Mouse (Mus musculus) left cerebral cortex, adult 2 months (tissue): ENCODE data around the gene Ltk. TPM values are rescaled to one million over a fixed set of nuclear protein-coding genes. Genes with fewer than 3 reads are reported as not detected.

Experiments
- DNase-seq, 2 experiments: peaks; one replicate each; pipeline ENCODE4 v3.0.0; 2021 to 2022; ENCODE audit warnings: low spot score in 2 of 2, mixed read lengths in 1 of 2; ENCODE audit errors: extremely low spot score in 1 of 2
- H3K27ac ChIP-seq: fragments of 200-600 bp; 2 replicates; pipeline ENCODE4 v1.8.1; 2022
- H3K4me3 ChIP-seq: fragments of 200-600 bp; 2 replicates; pipeline ENCODE4 v1.8.1; 2022
- CTCF ChIP-seq: fragments of 200-600 bp; IDR thresholded peaks from 2 replicates; pipeline ENCODE4 v1.8.1; 2022; ENCODE audit warnings: antibody characterized with exemption, mild to moderate bottlenecking, moderate library complexity
- intact Hi-C: fragments of 180-260 bp; cut with DNase I; formaldehyde crosslinking; loops from one replicate; pipeline ENCODE4 v1.15.1; 2025
- total RNA-seq, 2 experiments: library from RNA; stranded (reverse); gene quantifications; 2 replicates each; pipeline ENCODE4 v1.2.3; 2021

Ltk gene
- total RNA-seq, 2 experiments from 2014 or later: 22.5 to 25.0 TPM

- no peak for DNase-seq
- Histone ChIP-seq H3K27ac (peak overlapping the region; percentile 83), H3K4me3 (peak overlapping the region; percentile 87)
- no peak for TF ChIP-seq CTCF
- intact Hi-C loops: no loop called here
These were observed 2.6 kb downstream of the Ltk start for GRCm38 (mm10) chr2:119757601-119758100.

- no peak overlapping the region for H3K4me3 ChIP-seq
- peak overlapping the region; percentile 36; the same call in 1 of the 2 replicates for H3K27ac ChIP-seq
- intact Hi-C loops: loop anchor here (5.0 kb wide), 1 partner anchor 148 kb away; the partner anchor contains the start of gene Mga
- no peak; the same call in 1 of the 2 replicates for TF ChIP-seq CTCF
- peak in 1 of 2 experiments; percentile 45 for DNase-seq
These were observed 11.0 kb downstream of the Ltk start for GRCm38 (mm10) chr2:119749260-119749659.

GRCm38 (mm10) chr2:119747554-119747953 lies 12.7 kb downstream of the Ltk start:
- H3K27ac ChIP-seq: peak overlapping the region; percentile 75
- DNase-seq: peak in 1 of 2 experiments; percentile 69
- no peak overlapping the region for H3K4me3 ChIP-seq
- intact Hi-C loops: loop anchor here (1.0 to 5.0 kb wide), 2 partner anchors 54 to 150 kb away; partner anchors contain the start of gene Mga
- no peak for TF ChIP-seq CTCF

- intact Hi-C loops: loop anchor here (5.0 kb wide), 1 partner anchor 152 kb away; the partner anchor contains the start of gene Mga
- Histone ChIP-seq H3K4me3 (peak overlapping the region; percentile 86; the same call in 1 of the 2 replicates), H3K27ac (peak overlapping the region; percentile 97)
- TF ChIP-seq CTCF: peak; percentile 58
- no peak for DNase-seq
These were observed 14.9 kb downstream of the Ltk start for GRCm38 (mm10) chr2:119745281-119745680.

- peak overlapping the region; percentile 97 for H3K27ac ChIP-seq
- intact Hi-C loops: loop anchor here (5.0 kb wide), 1 partner anchor 153 kb away; the partner anchor contains the start of gene Mga
- TF ChIP-seq CTCF: no peak; the same call in 1 of the 2 replicates
- peak overlapping the region; percentile 86 for H3K4me3 ChIP-seq
- no peak for DNase-seq
These were observed 15.8 kb downstream of the Ltk start for GRCm38 (mm10) chr2:119744163-119745111.

GRCm38 (mm10) chr2:119743808-119744162 lies 16.4 kb downstream of the Ltk start:
- peak overlapping the region; percentile 97 for H3K27ac ChIP-seq
- intact Hi-C loops: no loop called here

DNA sequence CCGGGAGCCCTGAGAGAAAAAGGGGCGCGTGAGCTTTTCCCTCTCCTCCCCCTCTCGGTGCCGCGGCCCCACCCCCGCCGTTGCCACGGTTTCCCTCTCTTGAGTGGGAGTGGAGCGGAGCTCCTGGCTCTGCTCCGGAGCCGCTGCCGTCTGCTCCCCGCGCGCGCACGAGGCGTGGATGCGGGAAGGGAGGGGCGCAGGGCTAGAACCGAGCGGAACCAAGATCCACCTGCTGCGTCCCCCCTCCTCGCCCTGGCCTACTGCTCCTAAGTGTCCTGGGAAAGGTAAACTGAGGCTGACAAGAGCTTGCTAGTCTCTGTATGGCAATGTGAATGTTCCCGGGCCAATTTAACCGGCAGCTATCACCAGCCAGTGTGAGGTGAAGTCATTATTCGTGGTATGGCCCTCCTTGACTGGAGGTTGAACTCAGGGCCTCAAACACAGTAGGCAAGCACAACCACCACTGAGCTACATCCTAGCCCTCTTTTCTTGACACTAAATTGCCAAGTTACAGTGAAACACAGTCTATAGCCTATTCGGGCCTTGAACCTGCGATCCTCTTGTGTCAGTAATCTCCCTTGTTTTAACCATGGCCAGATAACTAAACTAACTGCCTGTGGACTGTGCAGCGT lies 16.9 kb downstream of the Ltk start:
- DNase-seq: peak; percentile 77 to 79
- Histone ChIP-seq H3K27ac (peak overlapping the region; percentile 97), H3K4me3 (peak overlapping the region; percentile 86)
- TF ChIP-seq CTCF: no peak
- intact Hi-C loops: no loop called here

More at GRCm38 (mm10) chr2:119743808-119744162, 16.4 kb downstream of the Ltk start:
- H3K4me3 ChIP-seq: peak overlapping the region; percentile 86
- no peak; the same call in 1 of the 2 replicates for TF ChIP-seq CTCF
- no peak for DNase-seq

DNA sequence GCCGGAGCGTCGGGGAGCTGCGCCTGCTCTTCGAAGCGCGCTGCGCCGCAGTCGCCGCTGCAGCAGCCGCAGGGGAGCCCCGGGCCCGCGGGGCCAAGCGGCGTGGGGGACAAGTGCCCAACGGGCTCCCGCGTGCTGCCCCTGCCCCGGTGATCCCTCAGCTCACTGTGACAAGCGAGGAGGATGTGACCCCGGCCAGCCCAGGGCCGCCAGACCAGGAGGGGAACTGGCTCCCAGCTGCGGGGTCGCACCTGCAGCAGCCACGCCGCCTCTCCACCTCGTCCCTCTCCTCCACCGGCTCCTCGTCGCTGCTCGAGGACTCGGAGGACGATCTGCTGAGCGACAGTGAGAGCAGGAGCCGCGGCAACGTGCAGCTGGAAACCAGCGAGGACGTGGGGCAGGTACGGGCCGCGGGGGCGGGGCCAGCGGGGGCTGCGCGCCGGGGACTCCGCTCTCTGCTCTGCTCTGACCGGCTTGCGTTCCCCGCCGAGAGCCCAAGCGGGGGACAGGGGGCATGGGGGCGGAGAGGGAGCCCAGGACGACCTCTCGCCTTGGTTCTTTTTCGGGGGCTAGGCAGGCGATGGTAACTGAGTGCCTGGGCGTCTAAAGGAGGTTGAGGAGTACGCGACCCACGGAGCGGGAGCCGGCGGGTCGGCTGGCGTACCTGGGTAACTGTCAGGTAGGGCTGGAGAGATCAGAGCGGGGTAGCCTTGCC lies 17.6 kb downstream of the Ltk start:
- no peak for TF ChIP-seq CTCF
- H3K27ac ChIP-seq: peak overlapping the region; percentile 97
- DNase-seq: peak; percentile 65 to 68
- intact Hi-C loops: no loop called here
- H3K4me3 ChIP-seq: peak overlapping the region; percentile 86

DNA sequence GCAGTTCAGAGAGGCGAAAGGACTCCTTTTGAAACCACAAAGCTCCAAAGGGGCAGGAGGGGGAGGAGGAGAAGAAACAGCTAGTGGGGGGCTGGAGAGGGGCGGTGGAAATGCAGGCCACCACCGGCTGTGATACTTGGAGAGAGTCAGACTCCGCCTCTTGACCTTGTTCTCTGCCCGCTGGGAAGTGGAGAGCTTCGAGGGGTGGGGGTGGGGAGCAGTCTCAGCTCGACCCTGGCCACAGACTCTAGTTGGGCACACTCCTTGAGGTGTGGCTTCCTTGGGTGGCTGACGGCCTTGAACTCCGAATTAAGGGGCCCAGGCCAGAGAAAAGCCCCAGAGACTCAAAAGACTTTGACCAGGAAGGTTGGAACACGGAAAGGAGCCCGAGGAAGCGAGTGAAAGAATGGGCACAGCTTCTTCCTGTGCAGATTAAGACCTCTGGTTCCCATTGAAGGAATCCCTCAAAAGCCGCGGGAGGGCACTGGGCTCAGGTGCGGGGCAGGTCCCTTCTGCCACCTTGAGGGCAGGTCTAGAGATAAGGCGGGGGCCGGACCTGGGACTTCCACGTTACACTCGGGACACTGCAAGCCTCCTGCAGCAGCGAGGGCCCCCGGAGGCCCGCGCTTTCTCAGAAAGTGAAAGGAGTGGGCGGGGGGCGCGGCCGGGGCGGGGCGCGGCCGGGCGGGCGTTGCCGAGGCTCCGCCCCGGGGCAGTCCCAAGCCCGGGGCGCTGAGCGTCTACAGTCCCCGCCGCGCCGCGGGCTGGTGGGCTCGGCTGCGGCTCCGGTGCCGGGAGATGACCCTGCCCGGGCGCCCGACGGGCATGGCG lies 18.4 kb downstream of the Ltk start, which contains the start of gene Itpka:
Itpka (plus strand) TSS at position 757 of the 831 bp plus-strand sequence.
- intact Hi-C loops: no loop called here
- peak within 1 kb of the TSS; percentile 97 for H3K27ac ChIP-seq

DNA sequence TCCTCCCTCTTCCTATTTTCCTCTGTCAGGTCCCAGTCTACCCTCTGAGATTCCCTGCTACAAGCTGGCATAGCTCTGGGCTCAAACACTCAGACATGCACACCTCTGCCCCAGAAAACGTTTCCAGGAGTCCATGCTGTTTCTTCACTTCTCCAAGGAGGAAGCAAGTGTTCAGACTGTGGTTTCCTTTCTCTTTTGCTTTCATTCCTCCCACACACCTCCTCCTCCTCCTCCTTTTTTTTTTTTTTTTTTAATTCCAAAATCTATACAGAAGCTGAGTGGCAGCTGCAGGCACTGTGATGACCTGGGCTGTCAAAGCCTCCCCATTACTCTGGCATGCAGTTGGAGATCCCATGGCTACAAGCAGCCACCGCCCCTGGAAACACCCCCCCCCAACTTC lies 19.7 kb downstream of the Ltk start:
- intact Hi-C loops: no loop called here
- H3K27ac ChIP-seq: no peak overlapping the region
- no peak for DNase-seq
- H3K4me3 ChIP-seq: no peak overlapping the region
- no peak for TF ChIP-seq CTCF

More for the DNA sequence above, 18.4 kb downstream of the Ltk start, which contains the start of gene Itpka:
- H3K4me3 ChIP-seq: peak within 1 kb of the TSS; percentile 86
- no peak for TF ChIP-seq CTCF
- peak; percentile 59 to 60 for DNase-seq
